Mouse (Mus musculus): ENCODE results near the gene Hnrnpu. TPM values are rescaled to one million over a fixed set of nuclear protein-coding genes. Genes with fewer than 3 reads are reported as not detected.

Hnrnpu gene
- polyA plus RNA-seq (2012; rRNA removed), result 71.4 and 99.9 TPM in 2 replicates

DNA sequence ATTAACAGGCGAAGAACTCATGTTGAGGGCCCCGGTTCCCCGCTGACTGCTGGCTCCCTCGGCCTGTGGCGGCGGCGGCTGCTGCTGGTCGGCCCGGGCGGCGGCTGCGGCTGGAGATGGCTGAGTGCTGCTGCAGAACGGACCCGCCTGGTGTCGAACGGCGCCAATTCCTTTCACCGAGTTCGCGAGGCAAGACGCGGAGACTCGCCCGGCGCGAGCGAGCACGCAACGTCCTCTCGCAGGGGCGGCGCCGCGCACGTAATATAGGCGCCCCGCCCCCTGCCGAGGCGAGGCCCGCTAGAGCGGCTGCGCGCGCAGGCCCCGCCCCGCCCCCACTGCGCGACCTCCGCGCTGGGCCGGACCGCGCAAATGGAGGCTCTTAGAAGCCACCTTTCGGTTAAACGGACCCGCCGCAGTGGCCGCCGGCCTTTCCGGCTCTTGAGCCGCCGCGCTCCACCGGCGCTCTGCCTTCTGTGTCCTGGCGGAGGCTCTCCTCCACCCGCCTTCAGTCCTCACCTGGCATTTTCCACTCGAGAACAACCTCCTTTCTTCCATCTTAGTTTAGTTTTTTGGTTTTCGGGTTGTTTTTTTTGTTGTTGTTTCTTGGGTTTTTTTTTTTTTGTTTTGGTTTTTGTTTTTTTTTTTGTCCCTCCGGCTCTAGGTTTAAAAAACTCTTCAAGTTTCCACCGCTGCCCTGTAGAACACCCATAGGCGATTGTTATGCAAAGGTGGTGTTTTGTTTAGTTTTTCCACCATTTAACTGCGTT, at the start of gene Hnrnpu:
Gene Hnrnpu (minus strand): TSS at position 247 of the 767 bp plus-strand sequence.

DNA sequence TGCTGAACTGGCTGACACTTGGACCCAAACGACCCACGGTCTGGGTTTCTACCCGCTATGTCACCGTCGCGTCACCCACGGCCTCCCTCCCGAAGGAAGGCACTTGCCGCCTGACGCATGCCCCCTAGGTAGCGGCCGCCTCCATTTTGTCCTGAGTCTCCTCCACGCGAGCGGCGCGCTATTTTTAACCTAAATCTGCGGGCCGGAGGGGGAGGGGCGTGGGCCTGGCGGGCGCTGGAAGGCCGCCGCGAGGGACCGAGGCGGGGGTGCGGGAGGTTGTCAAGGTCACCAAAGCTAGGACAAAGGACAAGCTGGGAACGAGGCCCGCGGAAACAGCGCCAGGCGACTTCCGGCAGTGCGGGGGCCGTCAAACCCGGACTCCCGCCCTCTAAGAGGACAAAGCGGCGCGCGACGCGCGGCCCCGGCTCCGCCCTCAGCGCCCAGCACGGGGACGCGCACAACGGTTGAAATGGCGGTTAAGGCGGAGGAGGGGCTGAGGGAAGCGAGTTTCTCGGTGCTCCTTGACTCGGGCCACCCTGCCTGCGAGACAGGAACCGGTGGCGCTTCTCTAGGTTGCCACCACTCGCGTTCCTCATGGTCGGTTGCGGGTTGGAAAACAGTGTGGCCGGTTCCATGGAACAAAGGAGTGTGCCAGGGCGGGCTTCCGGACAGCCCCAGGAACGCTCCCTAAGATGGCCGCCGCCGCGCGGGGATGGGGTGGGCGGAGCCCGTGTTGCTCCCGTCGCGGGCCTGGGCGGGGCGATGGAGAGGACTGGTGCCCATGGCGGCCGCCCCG, 19.0 kb downstream of the Hnrnpu start, which contains the start of gene Cox20:
Gene Cox20 (plus strand): TSS at position 742 of the 796 bp plus-strand sequence.

Other genes with a start within 250 kb of the Hnrnpu start
- 10.8 and 10.9 TPM in 2 replicates for gene Desi2, start 150.4 kb downstream of the Hnrnpu start, polyA plus RNA-seq (2012; rRNA removed)
- gene Cox20, start 18.7 kb downstream of the Hnrnpu start, polyA plus RNA-seq (2012; rRNA removed), result 3.3 and 8.0 TPM in 2 replicates
- 0.20 and 0.25 TPM in 2 replicates for gene Efcab2, start 68.3 kb upstream of the Hnrnpu start, polyA plus RNA-seq (2012; rRNA removed)
- gene Kif26b, start 191.3 kb upstream of the Hnrnpu start, polyA plus RNA-seq (2012; rRNA removed), result 2.5 and 2.8 TPM in 2 replicates